Mouse (Mus musculus) limb, embryonic 10.5 days (tissue): ENCODE results near the gene Emilin3. TPM values are rescaled to one million over a fixed set of nuclear protein-coding genes. Genes with fewer than 3 reads are reported as not detected.

Experiments
- DNase-seq: peaks from one replicate; pipeline ENCODE4 v3.0.0-alpha.2; 2017; ENCODE audit warnings: low spot score
- H3K27ac ChIP-seq: fragments of 300-500 bp; sonication (generic); 2 replicates; pipeline ENCODE4 v1.5.1; 2016; ENCODE audit warnings: mild to moderate bottlenecking
- H3K27me3 ChIP-seq: fragments of 300-500 bp; sonication (generic); 2 replicates; pipeline ENCODE4 v1.6.1; 2016; ENCODE audit warnings: low read depth, mild to moderate bottlenecking; ENCODE audit not compliant: poor library complexity, severe bottlenecking
- H3K36me3 ChIP-seq: fragments of 300-500 bp; sonication (generic); 2 replicates; pipeline ENCODE4 v1.6.1; 2016; ENCODE audit warnings: mild to moderate bottlenecking, moderate library complexity
- H3K4me1 ChIP-seq: fragments of 300-500 bp; sonication (generic); 2 replicates; pipeline ENCODE4 v1.6.1; 2016
- H3K4me3 ChIP-seq: fragments of 300-500 bp; sonication (generic); 2 replicates; pipeline ENCODE4 v1.5.1; 2016; ENCODE audit warnings: mild to moderate bottlenecking, moderate library complexity
- H3K9me3 ChIP-seq: fragments of 300-500 bp; sonication (generic); replicated peaks from 2 replicates; pipeline ENCODE4 v1.6.1; 2016; ENCODE audit warnings: mild to moderate bottlenecking
- WGBS: fragments of 180-500 bp; shearing (Covaris S2); methylation state at CpG from one replicate; pipeline ENCODE4 v1.1.7; 2016; 5-methylcytosine and 5-hydroxymethylcytosine counted together
- polyA plus RNA-seq: library from polyadenylated mRNA; unstranded; fragments of >200 nt; fragmentation: Nextera tagmentation; extraction: Ambion mirVana; gene quantifications from 2 replicates; pipeline ENCODE4 v1.2.1, GENCODE M21; 2016

Gene Emilin3
- polyA plus RNA-seq, 1 experiment from 2014 or later, result 4.9 TPM

DNA sequence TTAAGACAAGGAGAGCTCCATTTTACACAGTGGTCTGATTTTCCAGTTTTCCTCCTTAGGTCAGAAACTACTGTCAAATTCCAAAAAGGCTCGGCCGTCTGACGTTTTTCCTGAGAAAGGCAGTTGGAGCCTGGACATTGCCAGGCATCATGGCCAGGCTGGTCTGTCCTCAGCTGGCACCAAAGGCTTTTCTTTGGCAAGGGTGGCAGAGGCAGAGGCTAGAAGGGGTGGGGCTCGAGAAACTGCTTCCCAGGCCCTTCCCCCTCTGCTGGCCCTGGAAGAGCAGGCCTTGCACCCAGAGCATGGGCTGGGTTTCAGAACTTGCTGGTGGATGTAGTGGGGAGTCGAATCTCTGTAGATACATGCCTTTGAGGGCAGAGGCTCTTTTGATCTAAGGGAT, 29.7 kb downstream of the Emilin3 start:
- H3K4me1 ChIP-seq, result peaks cover 6% of the 10 kb centered on the region; the same call in 1 of the 2 replicates
- no peaks in the 10 kb centered on the region for H3K36me3 ChIP-seq
- H3K27me3 ChIP-seq, result no peaks in the 10 kb centered on the region
- 78% methylated on average over 5 of the region's 5 CpGs for WGBS
- DNase-seq, result no peak
- no peaks in the 10 kb centered on the region for H3K9me3 ChIP-seq
- no peak overlapping the region for H3K4me3 ChIP-seq
- H3K27ac ChIP-seq, result no peak overlapping the region

DNA sequence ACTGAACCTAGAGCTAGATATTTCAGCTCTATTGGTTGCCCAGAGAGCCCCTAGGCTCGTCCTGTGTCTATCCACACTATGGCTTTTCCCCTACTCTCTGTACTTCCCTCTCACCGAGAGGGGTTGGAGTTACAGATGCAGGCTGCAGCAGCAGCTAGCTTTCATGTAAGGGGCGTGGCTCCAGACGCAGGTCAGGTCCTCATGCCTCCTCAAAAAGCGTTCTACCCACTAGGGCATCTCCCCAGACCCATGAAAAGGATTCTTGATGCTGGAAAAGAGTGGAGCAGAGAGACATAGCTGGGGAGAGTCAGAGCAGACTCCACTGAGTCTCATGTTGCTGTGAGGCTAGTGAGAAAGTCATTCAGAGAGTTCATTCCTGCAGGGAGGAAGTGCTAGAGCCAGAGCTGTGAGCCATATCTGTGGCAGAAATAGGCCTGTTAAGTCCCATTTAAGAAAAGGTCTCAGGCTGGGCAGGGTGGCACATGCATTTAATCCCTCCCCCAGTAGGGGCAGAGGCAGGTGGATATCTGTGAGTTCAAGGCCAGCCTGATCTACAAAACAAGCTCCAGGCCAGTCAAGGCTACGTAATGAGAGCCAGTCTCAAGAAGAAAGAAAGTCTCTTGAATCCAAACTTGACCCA, 30.5 kb downstream of the Emilin3 start:
- Histone ChIP-seq H3K27me3 (no peaks in the 10 kb centered on the region), H3K9me3 (no peaks in the 10 kb centered on the region), H3K4me3 (no peak overlapping the region), H3K36me3 (no peaks in the 10 kb centered on the region), H3K4me1 (peaks cover 4% of the 10 kb centered on the region; the same call in 1 of the 2 replicates), H3K27ac (no peak overlapping the region)
- WGBS, result 51% methylated on average over 6 of the region's 6 CpGs
- no peak for DNase-seq

DNA sequence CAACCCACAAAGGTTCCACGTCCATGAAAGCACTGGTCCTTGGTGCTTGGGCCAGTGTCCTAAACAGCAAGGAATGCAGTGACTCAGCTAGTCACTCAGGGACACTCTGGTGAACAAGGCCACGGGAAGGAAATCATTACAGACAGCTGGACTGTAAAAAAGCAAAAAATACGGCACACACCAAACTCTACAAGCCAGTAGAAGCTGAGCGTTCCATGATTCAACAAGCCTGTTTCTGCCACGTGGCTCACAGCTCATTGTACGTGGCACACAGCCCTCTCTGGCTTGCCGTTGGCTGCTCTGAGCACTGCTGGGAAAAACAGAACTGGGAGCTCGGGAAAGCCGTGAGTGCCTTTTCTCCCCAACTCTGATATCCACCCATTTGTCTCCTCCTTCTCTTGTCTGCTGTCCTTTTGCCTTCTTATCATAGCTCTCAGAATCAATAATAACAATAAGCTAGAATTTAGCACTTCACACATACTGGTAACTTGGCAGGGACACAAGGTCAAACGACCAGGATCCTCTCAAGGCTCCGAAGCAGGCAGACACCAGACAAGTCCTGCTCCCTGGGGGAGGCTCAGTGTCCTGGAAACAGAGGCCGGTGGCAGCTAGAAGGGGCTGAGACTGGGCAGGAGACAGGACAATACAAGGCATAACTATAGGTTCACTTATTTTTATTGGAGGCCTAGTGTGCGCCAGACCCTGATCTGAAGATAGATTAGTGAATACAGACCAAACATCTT, 31.5 kb downstream of the Emilin3 start, which contains the start of gene Lpin3:
Gene Lpin3 (plus strand): TSS at position 218 of the 743 bp plus-strand sequence.
- H3K4me3 ChIP-seq, result no peak within 1 kb of the TSS
- 78% methylated on average over 13 of the region's 13 CpGs for WGBS
- no peak for DNase-seq
- no peak within 1 kb of the TSS for H3K27ac ChIP-seq
- peaks cover 4% of the 10 kb centered on the region; the same call in 1 of the 2 replicates for H3K4me1 ChIP-seq
- H3K36me3 ChIP-seq, result no peaks in the 10 kb centered on the region
- H3K9me3 ChIP-seq, result no peaks in the 10 kb centered on the region
- no peaks in the 10 kb centered on the region for H3K27me3 ChIP-seq

DNA sequence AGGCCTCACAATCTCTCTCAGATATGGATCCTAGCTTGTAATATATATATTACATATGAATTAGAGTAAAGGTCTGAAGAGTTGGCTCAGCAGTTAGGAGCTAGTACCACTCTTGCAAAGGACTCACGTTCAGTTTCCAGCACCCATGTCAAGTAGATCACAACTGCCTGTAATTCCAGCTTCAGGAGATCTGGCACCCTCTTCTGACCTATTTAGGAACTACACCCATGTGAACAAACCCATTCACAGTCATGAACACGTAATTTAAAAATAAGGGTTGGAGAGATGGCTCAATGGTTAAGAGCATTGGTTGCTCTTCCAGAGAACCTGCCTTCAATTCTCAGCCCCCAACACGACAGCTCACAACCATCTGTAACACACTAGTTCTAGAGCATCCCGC, 36.0 kb downstream of the Emilin3 start:
- H3K27me3 ChIP-seq, result no peaks in the 10 kb centered on the region
- no peak overlapping the region for H3K27ac ChIP-seq
- no peak overlapping the region for H3K4me3 ChIP-seq
- WGBS, result 87% methylated on average over 4 of the region's 4 CpGs
- DNase-seq, result no peak
- peaks cover 12% of the 10 kb centered on the region for H3K4me1 ChIP-seq
- H3K36me3 ChIP-seq, result no peaks in the 10 kb centered on the region
- no peaks in the 10 kb centered on the region for H3K9me3 ChIP-seq

DNA sequence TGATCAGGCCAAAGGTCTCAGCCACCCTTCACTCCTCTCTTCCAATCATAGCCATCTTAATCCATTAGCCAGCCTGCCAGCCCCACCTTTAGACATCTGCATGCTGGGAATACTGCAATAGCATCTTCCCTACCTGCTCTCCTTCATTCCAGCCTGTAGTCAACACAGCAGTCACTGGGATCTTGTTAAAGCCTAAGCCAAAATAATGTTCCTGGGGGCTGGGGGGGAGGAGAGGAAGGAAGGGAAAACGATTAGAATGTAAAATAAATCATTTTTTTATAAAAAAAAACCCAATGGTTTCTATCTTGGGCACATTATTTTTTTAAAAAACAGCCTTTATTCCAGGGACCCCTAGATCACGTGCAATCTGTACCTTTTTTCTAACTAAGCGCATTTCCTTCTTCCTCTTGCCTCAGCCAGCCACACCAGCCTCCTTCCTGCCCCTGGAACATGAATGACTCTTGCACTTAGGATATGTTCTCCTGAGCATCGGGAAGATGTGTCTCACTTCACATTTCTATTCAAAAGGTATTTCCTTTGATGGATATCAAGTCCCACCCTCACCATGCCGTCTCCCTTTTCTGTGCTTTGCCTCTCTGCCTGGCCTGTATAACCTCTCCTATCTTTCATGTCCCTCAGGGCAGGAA, 37.8 kb downstream of the Emilin3 start:
- Histone ChIP-seq H3K9me3 (no peaks in the 10 kb centered on the region), H3K4me3 (no peak overlapping the region), H3K27me3 (no peaks in the 10 kb centered on the region), H3K4me1 (peaks cover 12% of the 10 kb centered on the region), H3K27ac (no peak overlapping the region), H3K36me3 (no peaks in the 10 kb centered on the region)
- no peak for DNase-seq
- WGBS, result 90% methylated on average over 5 of the region's 5 CpGs

DNA sequence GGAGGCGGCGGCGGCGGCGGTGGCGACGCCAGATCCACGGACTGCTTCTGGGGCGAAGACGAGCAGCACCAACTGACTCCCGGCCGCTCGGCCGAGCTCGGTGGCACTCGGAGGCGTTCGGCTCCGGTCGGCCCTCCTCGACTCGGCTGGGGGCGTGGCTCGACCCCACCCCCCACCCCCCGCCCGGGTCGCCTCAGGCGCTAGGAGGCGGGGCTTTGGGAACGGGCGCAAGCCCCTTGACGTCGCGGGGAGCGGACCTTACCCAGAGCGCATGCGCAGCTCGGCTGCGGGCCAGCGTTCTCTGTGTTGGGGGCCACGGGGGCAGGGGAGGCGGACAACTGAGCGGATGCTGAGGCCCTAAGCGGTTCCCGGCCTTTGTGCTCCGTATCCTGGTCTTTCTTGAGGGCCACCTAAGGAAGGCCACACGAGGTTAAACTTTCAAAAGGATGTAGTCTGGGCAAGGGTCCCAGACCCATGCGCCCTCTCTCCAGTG, 39.2 kb downstream of the Emilin3 start, which contains the start of gene Zhx3:
Gene Zhx3 (minus strand): TSS at position 109 of the 493 bp plus-strand sequence.
- 1% methylated on average over 48 of the region's 48 CpGs for WGBS
- H3K9me3 ChIP-seq, result no peaks in the 10 kb centered on the region
- H3K36me3 ChIP-seq, result no peaks in the 10 kb centered on the region
- H3K27ac ChIP-seq, result peak within 1 kb of the TSS; percentile 92
- peaks cover 12% of the 10 kb centered on the region for H3K4me1 ChIP-seq
- peak; percentile 99 for DNase-seq
- no peaks in the 10 kb centered on the region for H3K27me3 ChIP-seq
- peak within 1 kb of the TSS; percentile 95 for H3K4me3 ChIP-seq

DNA sequence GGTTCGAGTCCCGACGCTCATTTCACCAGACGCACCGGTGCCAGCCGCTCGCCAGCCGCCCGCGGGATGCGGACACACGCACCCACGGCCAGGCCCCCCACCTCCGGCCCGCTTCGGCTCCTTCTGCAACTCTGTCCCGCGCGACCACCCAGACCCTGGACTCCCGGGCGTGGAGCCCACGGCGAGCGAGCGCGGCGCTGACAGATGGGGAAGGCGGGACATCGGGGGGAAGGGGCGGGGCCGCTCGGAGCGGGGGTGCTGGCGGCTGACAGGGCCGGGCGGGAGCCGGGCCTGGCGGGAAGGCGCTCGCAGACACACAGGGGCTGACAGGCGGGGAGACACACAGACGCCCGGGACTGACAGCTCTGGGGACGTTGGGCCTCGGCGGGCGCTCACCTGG, 39.7 kb downstream of the Emilin3 start:
- Histone ChIP-seq H3K4me1 (peaks cover 12% of the 10 kb centered on the region), H3K9me3 (no peaks in the 10 kb centered on the region), H3K27ac (peak overlapping the region; percentile 92), H3K4me3 (peak overlapping the region; percentile 95), H3K36me3 (no peaks in the 10 kb centered on the region), H3K27me3 (no peaks in the 10 kb centered on the region)
- 0% methylated on average over 47 of the region's 47 CpGs for WGBS
- DNase-seq, result peak; percentile 78

DNA sequence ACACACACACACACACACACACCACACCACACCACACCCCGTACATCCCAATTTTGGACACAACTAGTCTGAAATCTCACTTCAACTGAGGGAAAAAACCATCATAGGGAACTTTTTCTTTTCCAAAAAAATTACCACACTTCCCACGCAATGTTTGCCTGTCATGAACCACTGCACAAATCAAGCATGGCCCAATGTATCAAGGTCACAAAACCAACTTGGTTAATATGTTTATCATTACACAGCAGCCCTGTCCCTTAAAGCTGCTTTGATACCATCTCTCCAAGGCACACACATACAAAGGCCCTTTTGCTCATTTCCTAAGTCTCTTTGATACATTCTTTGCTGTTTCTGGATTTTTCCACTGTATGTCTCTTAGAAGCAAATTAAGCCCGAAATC, 40.8 kb downstream of the Emilin3 start:
- Histone ChIP-seq H3K27ac (no peak overlapping the region), H3K4me3 (no peak overlapping the region), H3K36me3 (no peaks in the 10 kb centered on the region), H3K9me3 (no peaks in the 10 kb centered on the region), H3K4me1 (peaks cover 12% of the 10 kb centered on the region), H3K27me3 (no peaks in the 10 kb centered on the region)
- DNase-seq, result no peak
- 84% methylated on average over 3 of the region's 3 CpGs for WGBS

DNA sequence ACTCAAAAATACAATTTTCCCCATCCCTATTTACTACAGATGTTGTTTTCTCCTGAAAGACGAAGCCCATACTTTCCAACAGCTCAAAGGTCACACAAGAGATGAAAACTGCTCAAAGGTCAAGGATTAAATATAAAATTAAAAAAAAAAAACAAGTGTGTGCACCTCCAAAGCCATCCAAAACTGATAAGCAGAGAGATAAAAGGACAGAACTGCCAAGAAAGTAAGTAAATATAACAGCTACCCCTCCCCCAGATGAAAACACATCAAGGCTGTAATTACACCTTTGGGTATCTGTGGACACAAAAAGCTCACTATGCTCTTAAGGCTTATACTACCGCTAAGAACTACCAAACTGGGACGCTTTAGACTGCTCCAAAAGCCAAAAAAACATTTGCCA, 42.7 kb downstream of the Emilin3 start:
- Histone ChIP-seq H3K27me3 (no peaks in the 10 kb centered on the region), H3K9me3 (no peaks in the 10 kb centered on the region), H3K4me3 (no peak overlapping the region), H3K36me3 (no peaks in the 10 kb centered on the region), H3K4me1 (peaks cover 12% of the 10 kb centered on the region), H3K27ac (no peak overlapping the region)
- no peak for DNase-seq
- 73% methylated on average over 3 of the region's 3 CpGs for WGBS

DNA sequence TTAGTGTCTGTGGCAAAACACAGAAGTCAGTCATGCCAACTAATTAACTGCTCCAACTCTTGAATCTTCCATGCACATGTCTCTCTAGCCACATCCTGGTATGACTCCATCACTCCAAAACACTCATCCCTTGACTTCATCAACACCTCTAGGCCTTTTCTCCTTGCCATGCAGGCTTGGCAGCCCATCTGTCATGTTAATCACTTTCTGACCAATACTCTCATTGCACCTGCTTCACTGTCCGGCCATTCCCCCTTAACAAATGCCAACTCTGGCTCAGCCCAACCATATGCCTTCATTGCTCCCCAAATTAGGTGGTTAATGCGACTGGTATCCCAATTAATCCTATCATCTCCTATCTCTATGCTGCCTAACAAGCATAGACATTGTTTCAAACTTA, 46.9 kb downstream of the Emilin3 start:
- Histone ChIP-seq H3K4me3 (no peak overlapping the region), H3K27ac (no peak overlapping the region), H3K36me3 (no peaks in the 10 kb centered on the region), H3K27me3 (no peaks in the 10 kb centered on the region), H3K9me3 (no peaks in the 10 kb centered on the region), H3K4me1 (no peaks in the 10 kb centered on the region)
- WGBS, result 76% methylated on average over 2 of the region's 2 CpGs
- no peak for DNase-seq

DNA sequence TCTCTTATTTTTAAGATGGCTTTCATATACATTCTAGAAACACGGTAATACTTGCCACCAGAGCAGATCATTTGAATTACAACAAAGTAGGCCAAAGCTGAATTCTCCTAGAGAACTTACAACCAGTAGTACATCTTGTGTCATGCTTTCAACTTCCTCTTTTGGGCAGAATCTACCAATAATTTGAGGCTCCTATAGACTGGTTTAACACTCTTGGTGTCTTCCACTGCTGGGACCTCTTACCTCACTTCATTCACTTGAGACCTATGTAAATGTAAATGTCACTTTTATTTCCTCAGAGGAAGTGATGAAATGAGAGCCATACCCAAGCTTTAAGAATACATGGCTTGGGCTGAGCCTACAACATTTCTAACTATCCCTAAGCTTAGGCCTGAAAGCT, 48.0 kb downstream of the Emilin3 start:
- Histone ChIP-seq H3K9me3 (no peaks in the 10 kb centered on the region), H3K27ac (no peak overlapping the region), H3K4me3 (no peak overlapping the region), H3K4me1 (no peaks in the 10 kb centered on the region), H3K36me3 (no peaks in the 10 kb centered on the region), H3K27me3 (no peaks in the 10 kb centered on the region)
- 94% methylated on average over 1 of the region's 1 CpGs for WGBS
- no peak for DNase-seq

DNA sequence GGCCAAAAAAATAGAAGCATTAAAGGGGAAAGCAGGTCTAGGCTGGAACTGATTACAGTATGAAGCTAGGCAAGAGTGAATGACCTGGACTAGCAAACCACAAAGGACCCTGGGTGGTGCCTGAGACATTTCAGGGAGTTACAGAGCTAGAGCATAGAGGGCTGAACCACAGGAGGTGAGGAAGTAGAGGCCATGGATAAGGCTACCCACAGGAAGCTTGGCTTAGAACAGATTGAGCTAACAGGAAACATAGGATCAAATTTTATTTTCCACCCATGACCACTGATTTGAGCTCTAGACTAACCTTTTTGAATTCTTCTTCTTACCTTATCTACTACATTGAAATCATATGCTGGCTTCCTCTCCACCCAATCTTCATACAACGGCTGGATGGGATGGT, 51.8 kb downstream of the Emilin3 start:
- no peaks in the 10 kb centered on the region for H3K36me3 ChIP-seq
- WGBS, result 89% methylated on average over 1 of the region's 1 CpGs
- no peak overlapping the region for H3K4me3 ChIP-seq

More for the DNA sequence above, 51.8 kb downstream of the Emilin3 start:
- no peak overlapping the region for H3K27ac ChIP-seq
- H3K27me3 ChIP-seq, result no peaks in the 10 kb centered on the region
- H3K9me3 ChIP-seq, result no peaks in the 10 kb centered on the region
- H3K4me1 ChIP-seq, result no peaks in the 10 kb centered on the region
- DNase-seq, result no peak
